18 mouse cellular contexts compared by ENCODE assay signal in the genomic region with DNA sequence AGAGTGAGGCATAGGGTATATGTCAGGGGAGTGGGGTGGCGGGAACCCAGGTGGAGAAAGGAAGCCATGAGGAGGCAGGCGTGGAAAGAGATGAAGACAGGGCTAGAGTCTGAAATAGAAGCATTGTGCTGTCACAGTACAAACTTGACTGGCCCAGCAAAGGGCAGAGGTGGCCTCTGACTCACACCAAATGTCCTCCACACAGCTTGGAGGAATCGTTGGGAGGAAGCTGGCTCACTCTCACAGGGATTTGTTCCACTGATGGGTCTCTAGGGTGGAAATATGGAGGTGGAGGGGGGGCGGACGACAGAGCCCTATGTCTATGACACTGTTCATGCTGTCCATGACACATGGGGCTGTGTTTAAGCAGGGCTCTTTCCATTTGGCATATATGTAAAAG. TPM values are rescaled to one million over a fixed set of nuclear protein-coding genes. Genes with fewer than 3 reads are reported as not detected.
"Had no signal": no experiment of that assay in that cellular context is flagged by ENCODE, and none has a peak within 500 bp of the region (broad histone marks: within the 10 kb centered on the region; RNA-seq: fewer than 3 reads in every experiment).

No protein-coding gene starts in this region.

- H3K4me1 ChIP-seq: neural tube, embryonic 15.5 days had no signal

- H3K36me3 ChIP-seq: limb, embryonic 15.5 days; liver, embryonic 12.5 days; midbrain, embryonic 13.5 days; neural tube, embryonic 15.5 days had no signal

- H3K9me3 ChIP-seq: limb, embryonic 15.5 days; liver, embryonic 12.5 days; midbrain, embryonic 13.5 days; neural tube, embryonic 15.5 days had no signal

- H3K4me2 ChIP-seq: limb, embryonic 15.5 days; liver, embryonic 12.5 days; lung, embryonic 14.5 days; midbrain, embryonic 13.5 days; neural tube, embryonic 15.5 days had no signal

- H3K4me3 ChIP-seq: left cerebral cortex, adult 2 months; limb, embryonic 15.5 days; liver, embryonic 12.5 days; midbrain, embryonic 13.5 days; myocyte; neural tube, embryonic 15.5 days had no signal

- ATAC-seq: liver, embryonic 12.5 days; midbrain, embryonic 13.5 days had no signal

- H3K27ac ChIP-seq: kidney, postnatal 0 days; left cerebral cortex, adult 2 months; limb, embryonic 15.5 days; liver, embryonic 12.5 days; midbrain, embryonic 13.5 days; neural tube, embryonic 15.5 days had no signal

- H3K9ac ChIP-seq: limb, embryonic 15.5 days; liver, embryonic 12.5 days; lung, embryonic 14.5 days; midbrain, embryonic 13.5 days; neural tube, embryonic 15.5 days had no signal

- H3K27me3 ChIP-seq: limb, embryonic 15.5 days; midbrain, embryonic 13.5 days; neural tube, embryonic 15.5 days had no signal

- DNase-seq: kidney, adult 9 months; kidney, postnatal 4 days; lung, embryonic 14.5 days; lung, postnatal 10 days; right cerebral cortex, adult 18-20 months; right cerebral cortex, postnatal 25 days; thymus, postnatal 4 days had no signal

RNA-seq across cellular contexts. Expression of a gene that starts 41.0 kb away (rescaled TPM):
- total RNA-seq: megakaryocyte-erythroid progenitor cell, adult 5-6 weeks had no signal

RNA-seq across cellular contexts. Expression of a gene that starts 41.0 kb away (rescaled TPM):
- polyA plus RNA-seq: liver, embryonic 16.5 days; lung, embryonic 14.5 days had no signal

RNA-seq across cellular contexts. Expression of a gene that starts 44.5 kb away (rescaled TPM):
- total RNA-seq: megakaryocyte-erythroid progenitor cell, adult 5-6 weeks had no signal
- polyA plus RNA-seq: limb, embryonic 15.5 days; liver, embryonic 12.5 days; liver, embryonic 16.5 days; lung, embryonic 14.5 days; myocyte; small intestine, adult 2 months; stomach, embryonic 16.5 days had no signal
